Mouse (Mus musculus) frontal cortex, postnatal 14 days (tissue): ENCODE measurements at regions not wholly inside any gene's neighbourhood (a gene's known extent, or its start where the extent isn't known, plus 50 kb on each side); places are given as distances from the start of the nearest gene placed in this dataset.
A peak's percentile ranks its signal among the peaks of the same experiment; 100 is the strongest.

ENCODE experiments used
- DNase-seq, 2 experiments: peaks; one replicate each; pipeline ENCODE4 v3.0.0; 2022; ENCODE audit warnings: low spot score in 2 of 2

GRCm38 (mm10) chr16:62681880-62682279, 104.7 kb downstream of the Nsun3 start:
- no peak for DNase-seq

GRCm38 (mm10) chr16:62676815-62677214, 109.8 kb downstream of the Nsun3 start:
- DNase-seq, result no peak

GRCm38 (mm10) chr16:62657383-62657782, 129.2 kb downstream of the Nsun3 start:
- DNase-seq, result no peak

GRCm38 (mm10) chr16:62654436-62654835, 132.2 kb downstream of the Nsun3 start:
- no peak for DNase-seq

GRCm38 (mm10) chr16:62653817-62654216, 132.8 kb downstream of the Nsun3 start:
- no peak for DNase-seq

- no peak for DNase-seq
Measured at GRCm38 (mm10) chr16:62652769-62653465, 133.7 kb downstream of the Nsun3 start.

- no peak for DNase-seq
Measured at GRCm38 (mm10) chr16:62650856-62651255, 135.8 kb downstream of the Nsun3 start.

GRCm38 (mm10) chr16:62648326-62648725, 138.3 kb downstream of the Nsun3 start:
- DNase-seq, result no peak

GRCm38 (mm10) chr16:62646113-62646512, 140.5 kb downstream of the Nsun3 start:
- no peak for DNase-seq

GRCm38 (mm10) chr16:62642859-62643403, 143.7 kb downstream of the Nsun3 start:
- DNase-seq, result no peak

- DNase-seq, result no peak
Measured at GRCm38 (mm10) chr16:62623938-62624337, 162.7 kb downstream of the Nsun3 start.

GRCm38 (mm10) chr16:62610873-62611272, 175.7 kb downstream of the Nsun3 start:
- DNase-seq, result no peak

GRCm38 (mm10) chr16:62608617-62609016, 178.0 kb downstream of the Nsun3 start:
- DNase-seq, result no peak

- no peak for DNase-seq
Measured at GRCm38 (mm10) chr16:62605920-62606319, 180.7 kb downstream of the Nsun3 start.

GRCm38 (mm10) chr16:62562051-62562450, 224.6 kb downstream of the Nsun3 start:
- peak; percentile 7 to 36 for DNase-seq

- no peak for DNase-seq
Measured at GRCm38 (mm10) chr16:62543156-62543555, 243.5 kb downstream of the Nsun3 start.

- DNase-seq, result no peak
Measured at GRCm38 (mm10) chr16:62537730-62538479, 248.7 kb downstream of the Nsun3 start.

GRCm38 (mm10) chr16:62509321-62509720, 277.3 kb downstream of the Nsun3 start:
- no peak for DNase-seq

GRCm38 (mm10) chr16:62506725-62507482, 279.7 kb downstream of the Nsun3 start:
- DNase-seq, result peak in 1 of 2 experiments; percentile 12

GRCm38 (mm10) chr16:62500870-62501269, 285.7 kb downstream of the Nsun3 start:
- no peak for DNase-seq

- peak; percentile 9 to 22 for DNase-seq
Measured at GRCm38 (mm10) chr16:62500334-62500733, 286.3 kb downstream of the Nsun3 start.

GRCm38 (mm10) chr16:62498761-62499160, 287.9 kb downstream of the Nsun3 start:
- no peak for DNase-seq
